Comparison of ENCODE assay signal across 22 mouse cellular contexts in genomic region chr1:37451270-37451669, GRCm38 (mm10). TPM values are rescaled to one million over a fixed set of nuclear protein-coding genes. Genes with fewer than 3 reads are reported as not detected.
DNase-seq lines count a peak whose midpoint lies in the region; ATAC-seq lines count a peak whose summit lies in the region.
"Had no signal": no experiment of that assay in that cellular context is flagged by ENCODE, and none has a peak within 500 bp of the region (broad histone marks: within the 10 kb centered on the region; RNA-seq: fewer than 3 reads in every experiment).

No protein-coding gene starts in this region.

- peak; percentile 25 to 44 for DNase-seq in frontal cortex, postnatal 36 days (ENCODE audit: low spot score in 2 of 2)
- no peak for DNase-seq in frontal cortex, postnatal 14 days (ENCODE audit: low spot score in 2 of 2)
- DNase-seq in layer of hippocampus, adult 9-11 months: peak; percentile 48
- no peak for DNase-seq in layer of hippocampus, adult 9-10 months (ENCODE audit: low spot score)
- DNase-seq in right cerebral cortex, postnatal 25 days: peak; percentile 23
- no peak for DNase-seq in right cerebral cortex, postnatal 10 days (ENCODE audit: low spot score in 2 of 2)
- DNase-seq: adrenal gland, adult 2 months; adrenal gland, postnatal 14 days; B cell, adult 2 months; cerebellum, adult 11-12 months; cerebellum, adult 8-10 months; cerebellum, postnatal 10 days; cerebellum, postnatal 36 days; embryo, embryonic 11 days; gastrocnemius, postnatal 10 days; gastrocnemius, postnatal 36 days; heart, adult 2 months; heart, postnatal 14 days; heart, postnatal 4 days had no signal

- no peak for ATAC-seq in CD4-positive, CD25-positive, alpha-beta regulatory T cell, adult 4 months
- ATAC-seq: forebrain, embryonic 15.5 days; hindbrain, postnatal 0 days had no signal

RNA-seq across cellular contexts. Expression of gene Unc50, which starts 21.3 kb away (rescaled TPM):
- 10 to 100 TPM; 63.3 to 63.4 TPM for polyA plus RNA-seq in CD4-positive, CD25-positive, alpha-beta regulatory T cell, adult 4 months (2017; shearing (Covaris generic))

RNA-seq across cellular contexts. Expression of gene Coa5, which starts 21.4 kb away (rescaled TPM):
- polyA plus RNA-seq in CD4-positive, CD25-positive, alpha-beta regulatory T cell, adult 4 months (2017; shearing (Covaris generic)): 10 to 100 TPM; 53.3 to 59.3 TPM

Comparison
In these comparisons a context has a peak if more than half of its experiments do, and no peak if none do; other contexts are left out.
1. DNase-seq: peak in frontal cortex, postnatal 36 days (2 of 2), layer of hippocampus, adult 9-11 months (single experiment) and right cerebral cortex, postnatal 25 days (single experiment); none in frontal cortex, postnatal 14 days (0 of 2), layer of hippocampus, adult 9-10 months (single experiment) and right cerebral cortex, postnatal 10 days (0 of 2).